Mouse (Mus musculus) neural tube, embryonic 11.5 days (tissue): Measurements from ENCODE around the gene Higd1a. TPM values are rescaled to one million over a fixed set of nuclear protein-coding genes. Genes with fewer than 3 reads are reported as not detected.

Source experiments
- ATAC-seq: fragments of 200-750 bp; cut with Nextera tagmentation; 2 replicates; pipeline ENCODE4 v1.8.0; 2017; ENCODE audit warnings: moderate number of reproducible peaks, mild to moderate bottlenecking, moderate TSS enrichment, moderate library complexity; ENCODE audit not compliant: insufficient read depth, low FRiP score, low TSS enrichment
- DNase-seq: peaks from one replicate; pipeline ENCODE4 v3.0.0-alpha.2; 2015; ENCODE audit warnings: low spot score
- H3K27ac ChIP-seq: fragments of 300-500 bp; sonication (generic); 2 replicates; pipeline ENCODE4 v1.5.1; 2014; ENCODE audit warnings: low read depth, mild to moderate bottlenecking, low read length
- H3K27me3 ChIP-seq: fragments of 300-500 bp; sonication (generic); 2 replicates; pipeline ENCODE4 v1.6.1; 2014; ENCODE audit warnings: mild to moderate bottlenecking, low read length, mixed read lengths; ENCODE audit not compliant: control insufficient read depth, insufficient read depth
- H3K36me3 ChIP-seq: fragments of 300-500 bp; sonication (generic); 2 replicates; pipeline ENCODE4 v1.6.1; 2014; ENCODE audit warnings: mild to moderate bottlenecking, low read length, moderate library complexity, mixed read lengths; ENCODE audit not compliant: control insufficient read depth, insufficient read depth
- H3K4me1 ChIP-seq: fragments of 300-500 bp; sonication (generic); 2 replicates; pipeline ENCODE4 v1.6.1; 2014; ENCODE audit warnings: low read length, mixed read lengths; ENCODE audit not compliant: control insufficient read depth, insufficient read depth
- H3K4me2 ChIP-seq: fragments of 300-500 bp; sonication (generic); 2 replicates; pipeline ENCODE4 v1.6.1; 2014; ENCODE audit warnings: low read depth, mild to moderate bottlenecking, moderate library complexity
- H3K4me3 ChIP-seq: fragments of 300-500 bp; sonication (generic); 2 replicates; pipeline ENCODE4 v1.5.1; 2014; ENCODE audit warnings: low read depth, low read length
- H3K9ac ChIP-seq: fragments of 300-500 bp; sonication (generic); 2 replicates; pipeline ENCODE4 v1.6.1; 2014; ENCODE audit warnings: mild to moderate bottlenecking, low read length
- H3K9me3 ChIP-seq: fragments of 300-500 bp; sonication (generic); 2 replicates; pipeline ENCODE4 v1.6.1; 2016; ENCODE audit warnings: low read length; ENCODE audit not compliant: control insufficient read depth
- WGBS: fragments of 180-500 bp; shearing (Covaris S2); extraction: QIAGEN DNeasy Blood & Tissue Kit; methylation state at CpG from one replicate; pipeline ENCODE4 v1.1.7; 2014; 5-methylcytosine and 5-hydroxymethylcytosine counted together
- polyA plus RNA-seq: library from polyadenylated mRNA; unstranded; fragments of >200 nt; fragmentation: Nextera tagmentation; extraction: Ambion mirVana; gene quantifications from 2 replicates; pipeline ENCODE4 v1.2.1, GENCODE M21; 2014

The Higd1a gene
- polyA plus RNA-seq, 1 experiment from 2014 or later: 151 TPM

DNA sequence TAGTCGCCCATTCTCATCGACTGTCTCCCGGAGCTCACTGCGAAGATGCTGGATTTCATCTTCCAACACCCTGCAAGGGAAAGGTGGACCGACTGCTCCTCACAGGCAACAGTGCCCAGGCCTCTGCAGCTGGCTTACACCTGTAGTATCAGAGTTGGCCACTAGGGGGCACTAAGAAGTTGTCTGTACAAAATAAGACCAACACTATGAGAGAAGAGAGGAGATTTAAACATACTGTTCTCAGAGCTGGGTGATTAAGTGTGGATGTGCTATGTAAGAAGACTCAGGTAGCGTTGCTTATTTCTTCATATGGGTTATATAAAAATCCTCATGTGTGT, 27.2 kb downstream of the Higd1a start:
- H3K27ac ChIP-seq: no peak overlapping the region
- WGBS: 35% methylated on average over 6 of the region's 6 CpGs

DNA sequence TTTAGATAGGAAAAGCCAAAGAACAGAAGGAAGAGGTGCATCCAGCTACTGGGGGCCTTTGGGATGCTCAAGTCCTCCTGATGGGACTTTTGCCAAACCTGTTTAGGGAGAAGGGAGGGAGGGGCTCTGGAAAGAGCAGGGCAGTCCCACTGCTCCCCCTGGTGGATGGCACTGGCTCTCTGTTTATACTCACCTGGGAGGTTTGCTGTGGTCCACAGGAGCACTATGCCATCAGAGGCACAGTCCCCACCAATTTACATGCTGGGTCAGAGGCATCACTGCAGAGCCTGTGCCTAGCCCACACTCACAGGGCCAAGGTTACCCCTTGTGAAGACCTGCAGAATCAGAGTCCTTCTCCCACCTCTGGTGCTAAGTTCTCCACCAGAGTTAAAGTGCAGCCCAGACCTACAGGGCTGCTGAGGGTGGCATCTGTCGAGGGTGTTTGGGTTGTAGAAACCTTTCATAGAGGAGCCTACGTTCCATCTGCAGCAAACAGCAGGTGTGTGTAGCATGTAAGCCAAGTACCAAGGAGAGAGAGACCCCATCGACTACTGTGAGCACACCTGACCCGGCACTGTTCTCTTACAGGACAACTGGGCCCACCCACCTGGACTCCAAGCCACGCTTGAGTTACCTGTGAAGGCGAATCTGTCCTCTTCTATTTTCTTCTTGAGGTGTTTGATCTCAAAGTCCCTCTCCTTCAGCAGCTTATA, 27.8 kb downstream of the Higd1a start:
- Histone ChIP-seq H3K9ac (no peak overlapping the region), H3K4me2 (no peak overlapping the region), H3K27ac (no peak overlapping the region), H3K9me3 (no peaks in the 10 kb centered on the region), H3K27me3 (no peaks in the 10 kb centered on the region), H3K4me1 (no peaks in the 10 kb centered on the region), H3K36me3 (no peaks in the 10 kb centered on the region), H3K4me3 (no peak overlapping the region)
- DNase-seq: peak; percentile 40
- no peak for ATAC-seq
- 77% methylated on average over 6 of the region's 6 CpGs for WGBS

More for the DNA sequence above, 27.2 kb downstream of the Higd1a start:
- Histone ChIP-seq H3K4me2 (no peak overlapping the region), H3K9me3 (no peaks in the 10 kb centered on the region), H3K4me3 (no peak overlapping the region), H3K4me1 (no peaks in the 10 kb centered on the region), H3K36me3 (no peaks in the 10 kb centered on the region), H3K9ac (no peak overlapping the region), H3K27me3 (no peaks in the 10 kb centered on the region)
- DNase-seq (peak; percentile 80), ATAC-seq (no peak; the same call in 1 of the 2 replicates)

DNA sequence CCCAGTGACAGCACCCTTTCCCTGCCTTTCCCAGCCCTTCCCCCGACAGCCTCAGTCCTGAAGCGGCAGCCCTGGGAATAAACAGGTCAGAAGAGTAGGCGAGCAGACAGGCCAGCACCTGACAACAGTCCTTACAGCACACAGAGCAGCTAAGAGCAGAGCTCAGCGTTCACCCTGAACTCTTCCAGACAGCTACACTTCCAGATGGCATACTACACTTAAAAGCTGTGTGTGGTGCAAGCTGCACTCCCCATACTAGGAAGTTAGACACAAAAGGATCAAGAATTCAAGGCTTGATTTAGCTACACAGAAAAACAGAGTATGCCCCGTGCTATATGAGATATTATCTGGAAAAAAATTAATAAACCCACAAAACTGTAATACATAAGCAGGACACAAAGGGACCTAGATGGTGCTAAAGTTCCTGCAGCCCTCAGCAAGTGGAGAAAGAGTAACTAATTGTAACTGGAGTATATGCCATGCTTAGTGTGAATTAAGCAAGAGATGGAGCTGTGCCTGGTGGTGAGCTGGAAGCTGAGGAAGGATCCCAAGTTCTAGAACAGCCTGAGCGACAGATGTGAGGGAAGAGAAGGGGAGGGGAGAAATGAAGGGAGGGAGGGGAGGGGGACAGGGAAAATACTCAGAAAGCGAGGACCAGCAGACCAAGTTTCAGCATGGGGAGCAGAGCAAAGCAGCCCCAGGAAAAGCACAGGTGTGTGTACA, 28.7 kb downstream of the Higd1a start:
- H3K4me3 ChIP-seq: no peak overlapping the region
- WGBS: 78% methylated on average over 7 of the region's 7 CpGs
- DNase-seq: no peak
- ATAC-seq: no peak
- H3K4me2 ChIP-seq: no peak overlapping the region
- H3K36me3 ChIP-seq: no peaks in the 10 kb centered on the region
- no peak overlapping the region for H3K9ac ChIP-seq
- no peaks in the 10 kb centered on the region for H3K9me3 ChIP-seq
- no peaks in the 10 kb centered on the region for H3K4me1 ChIP-seq
- no peaks in the 10 kb centered on the region for H3K27me3 ChIP-seq
- H3K27ac ChIP-seq: no peak overlapping the region

DNA sequence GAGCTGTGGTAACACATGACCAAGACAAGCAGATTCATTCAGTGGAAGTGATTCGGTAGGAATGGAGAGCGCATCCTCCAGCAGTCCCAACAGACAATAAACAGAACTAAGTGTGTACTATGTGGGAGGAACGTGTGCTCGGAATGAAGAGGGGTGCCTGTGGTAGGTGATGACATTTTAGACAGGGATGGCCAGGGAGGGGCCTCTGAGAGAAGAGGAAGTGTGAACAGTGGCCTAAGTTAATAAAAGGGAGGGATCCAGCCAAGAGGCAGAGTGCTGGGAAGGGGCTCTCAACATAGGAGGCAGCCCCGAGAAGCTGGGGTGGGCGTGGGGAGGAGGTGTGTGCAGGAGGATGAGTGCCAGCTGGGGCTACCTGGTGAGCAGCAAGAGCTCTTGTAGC, 29.8 kb downstream of the Higd1a start:
- Histone ChIP-seq H3K4me3 (no peak overlapping the region), H3K36me3 (no peaks in the 10 kb centered on the region), H3K27me3 (no peaks in the 10 kb centered on the region), H3K4me2 (no peak overlapping the region), H3K9ac (no peak overlapping the region), H3K9me3 (no peaks in the 10 kb centered on the region), H3K27ac (no peak overlapping the region), H3K4me1 (no peaks in the 10 kb centered on the region)
- no peak for ATAC-seq
- WGBS: 85% methylated on average over 6 of the region's 6 CpGs
- DNase-seq: no peak

DNA sequence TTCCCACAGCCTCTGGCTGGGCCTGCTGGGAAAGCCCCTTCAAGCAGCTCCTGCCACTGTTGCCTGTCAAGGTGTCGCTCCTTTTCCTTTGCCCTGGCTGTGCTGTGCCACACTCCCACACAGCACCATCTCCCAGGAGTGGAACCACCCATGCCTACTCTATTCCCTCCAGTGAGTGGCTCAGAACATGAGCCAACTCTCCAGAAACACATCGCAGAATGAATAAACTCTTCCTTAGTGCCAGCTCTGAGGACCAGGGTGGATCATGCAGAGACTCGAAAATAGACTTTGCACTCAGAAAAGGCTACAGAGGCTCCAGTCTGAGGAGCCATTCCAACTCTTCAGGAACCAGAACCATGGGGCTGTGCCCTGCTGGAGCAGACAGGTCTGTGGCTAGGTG, 31.8 kb downstream of the Higd1a start:
- WGBS: 92% methylated on average over 3 of the region's 3 CpGs
- no peaks in the 10 kb centered on the region for H3K27me3 ChIP-seq
- no peak overlapping the region for H3K4me3 ChIP-seq
- ATAC-seq: no peak
- H3K4me2 ChIP-seq: no peak overlapping the region
- no peaks in the 10 kb centered on the region for H3K9me3 ChIP-seq
- H3K9ac ChIP-seq: no peak overlapping the region
- H3K36me3 ChIP-seq: no peaks in the 10 kb centered on the region
- no peak for DNase-seq
- H3K4me1 ChIP-seq: peaks cover 2% of the 10 kb centered on the region; the same call in 1 of the 2 replicates
- no peak overlapping the region for H3K27ac ChIP-seq

DNA sequence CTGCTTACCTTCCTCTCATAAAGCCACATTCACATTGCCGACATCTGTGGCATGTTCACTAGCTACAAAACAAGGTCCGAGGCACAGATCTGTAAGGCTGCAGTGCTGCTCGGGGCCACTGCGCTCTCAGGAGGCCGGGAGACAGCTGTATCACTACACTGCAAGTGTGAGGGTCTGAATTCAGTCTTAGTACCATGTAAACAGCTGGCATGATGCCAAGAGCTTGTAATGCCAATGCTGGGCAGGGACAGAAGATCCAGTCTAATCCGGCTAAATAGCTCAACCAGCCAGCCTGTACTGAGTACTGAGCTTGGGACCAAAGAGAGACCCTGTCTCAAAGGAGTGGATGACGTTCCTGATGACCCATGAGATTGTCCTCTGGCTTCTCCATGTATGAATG, 34.2 kb downstream of the Higd1a start:
- peaks cover 2% of the 10 kb centered on the region; the same call in 1 of the 2 replicates for H3K4me1 ChIP-seq
- no peak for ATAC-seq
- no peaks in the 10 kb centered on the region for H3K36me3 ChIP-seq
- no peak overlapping the region for H3K27ac ChIP-seq
- H3K9ac ChIP-seq: no peak overlapping the region
- DNase-seq: no peak
- H3K27me3 ChIP-seq: no peaks in the 10 kb centered on the region
- WGBS: 85% methylated on average over 7 of the region's 7 CpGs
- no peaks in the 10 kb centered on the region for H3K9me3 ChIP-seq
- H3K4me2 ChIP-seq: no peak overlapping the region
- H3K4me3 ChIP-seq: no peak overlapping the region

DNA sequence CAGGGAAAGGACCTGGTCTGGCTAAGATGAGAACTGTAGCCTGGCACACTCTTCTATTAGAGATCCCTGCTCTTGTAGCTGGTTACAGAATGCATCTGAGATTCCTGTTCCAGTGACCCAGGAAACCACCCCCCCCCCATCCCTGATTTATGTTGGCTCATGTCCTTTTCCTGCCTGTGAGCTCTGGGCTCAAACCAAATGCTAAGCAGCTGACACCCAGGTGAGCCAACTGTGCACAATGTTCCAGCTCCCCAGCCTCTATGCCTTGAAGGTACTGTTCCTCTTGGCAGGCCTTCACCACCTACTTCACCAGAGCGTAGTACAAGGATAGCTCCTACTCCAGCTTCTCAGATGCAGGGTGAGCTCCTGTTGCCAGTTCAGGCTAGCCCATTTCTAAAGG, 35.1 kb downstream of the Higd1a start:
- H3K9ac ChIP-seq: no peak overlapping the region
- no peak overlapping the region for H3K4me2 ChIP-seq
- no peak overlapping the region for H3K4me3 ChIP-seq
- H3K9me3 ChIP-seq: no peaks in the 10 kb centered on the region
- no peaks in the 10 kb centered on the region for H3K27me3 ChIP-seq
- no peak overlapping the region for H3K27ac ChIP-seq
- 95% methylated on average over 1 of the region's 1 CpGs for whole genome bisulfite sequencing
- ATAC-seq (no peak), DNase-seq (no peak)
- peaks cover 2% of the 10 kb centered on the region; the same call in 1 of the 2 replicates for H3K4me1 ChIP-seq
- H3K36me3 ChIP-seq: no peaks in the 10 kb centered on the region

DNA sequence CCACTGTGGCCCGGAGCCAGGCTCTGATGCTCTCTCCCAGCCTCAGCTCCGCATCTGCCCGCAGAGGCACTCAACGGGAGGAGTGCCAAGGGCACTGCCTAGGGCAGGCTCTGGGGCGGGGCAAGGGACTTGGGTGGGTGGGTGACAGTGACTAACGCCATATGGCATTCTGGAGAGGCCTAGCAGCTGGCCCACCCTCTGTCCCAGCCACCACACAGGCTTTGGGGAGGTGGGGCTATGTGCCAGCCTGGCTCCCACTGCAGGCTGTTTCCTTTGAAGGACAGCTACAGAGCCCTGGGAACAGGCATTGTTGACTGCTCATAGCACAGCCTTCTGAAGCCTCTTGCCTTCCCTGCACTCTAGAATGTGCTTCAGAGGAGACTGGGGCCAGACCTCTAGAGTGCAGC, 35.6 kb downstream of the Higd1a start:
- Histone ChIP-seq H3K9ac (no peak overlapping the region), H3K4me1 (peaks cover 2% of the 10 kb centered on the region; the same call in 1 of the 2 replicates), H3K27ac (no peak overlapping the region), H3K27me3 (no peaks in the 10 kb centered on the region), H3K4me2 (no peak overlapping the region), H3K4me3 (no peak overlapping the region), H3K36me3 (no peaks in the 10 kb centered on the region), H3K9me3 (no peaks in the 10 kb centered on the region)
- ATAC-seq: 0 out of 2 replicates have a peak, but pooled peaks have one; percentile 16
- no peak for DNase-seq
- 72% methylated on average over 6 of the region's 6 CpGs for WGBS

DNA sequence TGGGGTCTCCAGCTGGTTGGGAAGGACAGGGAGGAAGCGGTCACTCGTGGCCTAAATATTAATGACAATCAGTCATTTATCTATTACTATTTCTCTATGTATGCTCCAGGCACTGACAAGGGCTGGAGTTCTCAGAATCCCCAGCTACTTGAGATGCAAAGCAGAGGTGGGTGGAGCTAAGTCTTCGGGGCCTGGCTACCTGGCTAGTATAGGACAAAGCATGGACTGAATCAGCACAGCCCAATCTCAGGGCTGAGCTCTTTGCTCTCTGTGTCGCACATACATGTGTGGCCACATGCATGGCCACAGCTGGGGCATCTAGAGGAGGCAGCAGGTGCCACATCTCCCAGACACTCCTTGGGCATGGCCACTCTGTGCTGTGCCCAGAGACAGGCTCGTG, 37.4 kb downstream of the Higd1a start:
- no peak for DNase-seq
- WGBS: 78% methylated on average over 5 of the region's 5 CpGs
- Histone ChIP-seq H3K4me2 (no peak overlapping the region), H3K27ac (no peak overlapping the region), H3K9ac (no peak overlapping the region), H3K36me3 (no peaks in the 10 kb centered on the region), H3K27me3 (no peaks in the 10 kb centered on the region), H3K9me3 (no peaks in the 10 kb centered on the region), H3K4me3 (no peak overlapping the region), H3K4me1 (peaks cover 2% of the 10 kb centered on the region; the same call in 1 of the 2 replicates)
- ATAC-seq: no peak
